8 mouse cellular contexts compared by ENCODE assay signal in genomic region chr1:39942935-39943334, GRCm38 (mm10). TPM values are rescaled to one million over a fixed set of nuclear protein-coding genes. Genes with fewer than 3 reads are reported as not detected.
A peak's percentile ranks its signal among the peaks of the same experiment; 100 is the strongest.
DNase-seq lines count a peak whose midpoint lies in the region; ATAC-seq lines count a peak whose summit lies in the region.

No protein-coding gene starts in this region.

- H3K9ac ChIP-seq in embryonic facial prominence, embryonic 12.5 days = no peak overlapping the region
- no peak overlapping the region for H3K9ac ChIP-seq in hindbrain, embryonic 15.5 days
- 0 out of 2 replicates have a peak overlapping the region, but pooled peaks have one; percentile 27 for H3K9ac ChIP-seq in midbrain, embryonic 16.5 days (ENCODE audit: low read depth, low read length)

- H3K27ac ChIP-seq in embryonic facial prominence, embryonic 12.5 days = 0 out of 2 replicates have a peak overlapping the region, but pooled peaks have one; percentile 20
- H3K27ac ChIP-seq in embryonic facial prominence, embryonic 10.5 days (replicated peaks) = no peak overlapping the region
- peak overlapping the region; percentile 80 for H3K27ac ChIP-seq in hindbrain, embryonic 15.5 days (replicated peaks)
- peak overlapping the region; percentile 79 for H3K27ac ChIP-seq in midbrain, embryonic 16.5 days (ENCODE audit: low read length)

- H3K4me3 ChIP-seq in embryonic facial prominence, embryonic 12.5 days = no peak overlapping the region
- H3K4me3 ChIP-seq in embryonic facial prominence, embryonic 10.5 days = no peak overlapping the region
- H3K4me3 ChIP-seq in hindbrain, embryonic 15.5 days = no peak overlapping the region
- no peak overlapping the region for H3K4me3 ChIP-seq in midbrain, embryonic 16.5 days (ENCODE audit: low read depth, low read length)

- WGBS in embryonic facial prominence, embryonic 12.5 days = 39% methylated on average over 8 of the region's 8 CpGs
- WGBS in embryonic facial prominence, embryonic 10.5 days = 41% methylated on average over 8 of the region's 8 CpGs
- WGBS in hindbrain, embryonic 15.5 days = 13% methylated on average over 8 of the region's 8 CpGs
- 19% methylated on average over 8 of the region's 8 CpGs for WGBS in midbrain, embryonic 16.5 days

- H3K27me3 ChIP-seq in embryonic facial prominence, embryonic 12.5 days = no peaks in the 10 kb centered on the region
- H3K27me3 ChIP-seq in embryonic facial prominence, embryonic 10.5 days (replicated peaks; ENCODE audit: low read depth, poor library complexity, severe bottlenecking) = no peaks in the 10 kb centered on the region
- H3K27me3 ChIP-seq in hindbrain, embryonic 15.5 days = no peaks in the 10 kb centered on the region
- no peaks in the 10 kb centered on the region for H3K27me3 ChIP-seq in midbrain, embryonic 16.5 days (ENCODE audit: control insufficient read depth, insufficient read depth, low read depth, low read length)

- peaks cover 87% of the 10 kb centered on the region for H3K4me1 ChIP-seq in embryonic facial prominence, embryonic 12.5 days
- H3K4me1 ChIP-seq in embryonic facial prominence, embryonic 10.5 days = peaks cover 96% of the 10 kb centered on the region
- peaks cover 97% of the 10 kb centered on the region for H3K4me1 ChIP-seq in hindbrain, embryonic 15.5 days (replicated peaks)
- H3K4me1 ChIP-seq in midbrain, embryonic 16.5 days (ENCODE audit: control insufficient read depth, insufficient read depth, low read length) = peaks cover 85% of the 10 kb centered on the region

- H3K4me2 ChIP-seq in embryonic facial prominence, embryonic 12.5 days (replicated peaks) = 0 out of 2 replicates have a peak overlapping the region, but pooled peaks have one; percentile 2
- H3K4me2 ChIP-seq in hindbrain, embryonic 15.5 days = peak overlapping the region; percentile 39
- H3K4me2 ChIP-seq in midbrain, embryonic 16.5 days (ENCODE audit: low read length) = peak overlapping the region; percentile 29

- no peaks in the 10 kb centered on the region for H3K9me3 ChIP-seq in embryonic facial prominence, embryonic 12.5 days
- no peaks in the 10 kb centered on the region for H3K9me3 ChIP-seq in embryonic facial prominence, embryonic 10.5 days
- H3K9me3 ChIP-seq in hindbrain, embryonic 15.5 days = no peaks in the 10 kb centered on the region
- H3K9me3 ChIP-seq in midbrain, embryonic 16.5 days (replicated peaks; ENCODE audit: control insufficient read depth, low read length, poor library complexity, severe bottlenecking) = no peaks in the 10 kb centered on the region

- DNase-seq in embryonic facial prominence, embryonic 10.5 days (ENCODE audit: low spot score) = no peak
- peak; percentile 62 to 66 for DNase-seq in cerebellum, postnatal 10 days
- no peak for DNase-seq in urinary bladder, adult 2 months (ENCODE audit: low spot score)
- no peak for DNase-seq in retina, embryonic 14.5 days (ENCODE audit: low spot score)
- no peak for DNase-seq in lung, postnatal 36 days

- H3K36me3 ChIP-seq in embryonic facial prominence, embryonic 12.5 days = 0 out of 2 replicates have a peak, but pooled peaks cover 5% of the 10 kb centered on the region
- peaks cover 7% of the 10 kb centered on the region for H3K36me3 ChIP-seq in embryonic facial prominence, embryonic 10.5 days (replicated peaks)
- H3K36me3 ChIP-seq in hindbrain, embryonic 15.5 days = no peaks in the 10 kb centered on the region
- no peaks in the 10 kb centered on the region for H3K36me3 ChIP-seq in midbrain, embryonic 16.5 days (ENCODE audit: control insufficient read depth, insufficient read depth, low read length)

- no peak for ATAC-seq in embryonic facial prominence, embryonic 12.5 days (ENCODE audit: insufficient number of reproducible peaks, insufficient read depth, low FRiP score, low TSS enrichment)
- no peak for ATAC-seq in hindbrain, embryonic 15.5 days (ENCODE audit: low FRiP score, low read depth)
- 0 out of 2 replicates have a peak, but pooled peaks have one; percentile 2 for ATAC-seq in midbrain, embryonic 16.5 days

RNA-seq across cellular contexts. Expression of gene Map4k4, which starts 42.2 kb away (rescaled TPM):
- 58.8 and 67.3 TPM in 2 replicates for polyA plus RNA-seq in embryonic facial prominence, embryonic 12.5 days (2016; fragmentation: Nextera tagmentation; extraction: Ambion mirVana)
- polyA plus RNA-seq in embryonic facial prominence, embryonic 10.5 days (2016; fragmentation: Nextera tagmentation; extraction: Ambion mirVana) = 37.6 and 41.4 TPM in 2 replicates
- 41.5 and 42.6 TPM in 2 replicates for polyA plus RNA-seq in hindbrain, embryonic 15.5 days (2015; fragmentation: Nextera tagmentation; extraction: Ambion mirVana)
- 31.4 and 38.4 TPM in 2 replicates for polyA plus RNA-seq in midbrain, embryonic 16.5 days (2015; fragmentation: Nextera tagmentation; extraction: Ambion mirVana)
- 56.1 and 64.9 TPM in 2 replicates for polyA plus RNA-seq in urinary bladder, adult 2 months (2012; rRNA removed)

Comparison
In these comparisons a context has a peak if more than half of its experiments do, and no peak if none do; other contexts are left out.
1. DNase-seq: peak in cerebellum, postnatal 10 days (2 of 2); none in embryonic facial prominence, embryonic 10.5 days (single experiment), urinary bladder, adult 2 months (single experiment), retina, embryonic 14.5 days (single experiment) and lung, postnatal 36 days (single experiment).
2. Peak in every context shown above with its lines, with median percentiles within 50 percentile points of each other: H3K4me2 ChIP-seq.